Mouse (Mus musculus) left cerebral cortex, postnatal 36 days (tissue): Measurements from ENCODE around the gene Slc26a9. TPM values are rescaled to one million over a fixed set of nuclear protein-coding genes. Genes with fewer than 3 reads are reported as not detected.

Experiments
- DNase-seq, 2 experiments: peaks; one replicate each; pipeline ENCODE4 v3.0.0; 2021 to 2022; ENCODE audit warnings: low spot score in 2 of 2, mixed read lengths in 1 of 2
- intact Hi-C: fragments of 180-260 bp; cut with DNase I; formaldehyde crosslinking; loops from one replicate; pipeline ENCODE4 v1.15.1; 2025
- total RNA-seq, 2 experiments: library from RNA; stranded (reverse); gene quantifications; 2 replicates each; pipeline ENCODE4 v1.2.3; 2021

Slc26a9 gene
- total RNA-seq, 2 experiments from 2014 or later, result 0.07 to 0.16 TPM

GRCm38 (mm10) chr1:131761079-131761831, 17.4 kb downstream of the Slc26a9 start:
- intact Hi-C loops, result loop anchor here (10.0 kb wide), 1 partner anchor 206 kb away; no protein-coding TSS in a partner anchor
- DNase-seq, result no peak

- intact Hi-C loops, result loop anchor here (2.0 to 10.0 kb wide), 2 partner anchors 151 to 209 kb away; no protein-coding TSS in a partner anchor
- DNase-seq, result no peak
These were observed 19.9 kb downstream of the Slc26a9 start for GRCm38 (mm10) chr1:131763683-131764082.

GRCm38 (mm10) chr1:131764581-131765338, 20.9 kb downstream of the Slc26a9 start:
- intact Hi-C loops, result loop anchor here (1.0 to 10.0 kb wide), 4 partner anchors 52 to 210 kb away; no protein-coding TSS in a partner anchor
- peak in 1 of 2 experiments; percentile 2 for DNase-seq

- DNase-seq, result peak; percentile 66 to 81
- intact Hi-C loops, result loop anchor here (1.0 to 10.0 kb wide), 4 partner anchors 53 to 211 kb away; no protein-coding TSS in a partner anchor
These were observed 21.7 kb downstream of the Slc26a9 start for GRCm38 (mm10) chr1:131765357-131766001.

- DNase-seq, result no peak
- intact Hi-C loops, result loop anchor here (5.0 to 10.0 kb wide), 2 partner anchors 78 to 214 kb away; no protein-coding TSS in a partner anchor
These were observed 25.5 kb downstream of the Slc26a9 start for GRCm38 (mm10) chr1:131769296-131769695.

- peak; percentile 75 to 77 for DNase-seq
- intact Hi-C loops, result loop anchor here (5.0 kb wide), 1 partner anchor 57 kb away; the partner anchor contains the start of gene Slc41a1
These were observed 26.8 kb downstream of the Slc26a9 start for GRCm38 (mm10) chr1:131770656-131771055.

- intact Hi-C loops, result loop anchor here (5.0 kb wide), 1 partner anchor 56 kb away; the partner anchor contains the start of gene Slc41a1
- DNase-seq, result no peak
These were observed 27.6 kb downstream of the Slc26a9 start for GRCm38 (mm10) chr1:131771440-131771839.

GRCm38 (mm10) chr1:131794591-131794990, 50.8 kb downstream of the Slc26a9 start:
- no peak for DNase-seq
- intact Hi-C loops, result no loop called here

GRCm38 (mm10) chr1:131795171-131795570, 51.3 kb downstream of the Slc26a9 start:
- DNase-seq, result no peak
- intact Hi-C loops, result no loop called here

- DNase-seq, result peak in 1 of 2 experiments; percentile 8
- intact Hi-C loops, result no loop called here
These were observed 53.5 kb downstream of the Slc26a9 start, which contains the start of gene Pm20d1 for GRCm38 (mm10) chr1:131797202-131797909. TSS of gene Pm20d1 (plus strand) at chr1:131797381.

GRCm38 (mm10) chr1:131800001-131800400, 56.2 kb downstream of the Slc26a9 start:
- no peak for DNase-seq
- intact Hi-C loops, result no loop called here

GRCm38 (mm10) chr1:131801071-131801470, 57.2 kb downstream of the Slc26a9 start:
- intact Hi-C loops, result no loop called here
- no peak for DNase-seq

GRCm38 (mm10) chr1:131802652-131803051, 58.8 kb downstream of the Slc26a9 start:
- intact Hi-C loops, result no loop called here
- no peak for DNase-seq

GRCm38 (mm10) chr1:131804166-131804565, 60.3 kb downstream of the Slc26a9 start:
- DNase-seq, result no peak
- intact Hi-C loops, result no loop called here

- DNase-seq, result no peak
- intact Hi-C loops, result no loop called here
These were observed 65.2 kb downstream of the Slc26a9 start for GRCm38 (mm10) chr1:131808986-131809385.

GRCm38 (mm10) chr1:131809651-131810050, 65.8 kb downstream of the Slc26a9 start:
- intact Hi-C loops, result no loop called here
- DNase-seq, result no peak

- intact Hi-C loops, result no loop called here
- DNase-seq, result no peak
These were observed 67.6 kb downstream of the Slc26a9 start for GRCm38 (mm10) chr1:131811393-131811792.

GRCm38 (mm10) chr1:131812006-131812405, 68.2 kb downstream of the Slc26a9 start:
- DNase-seq, result no peak
- intact Hi-C loops, result no loop called here
